In the genomic region with DNA sequence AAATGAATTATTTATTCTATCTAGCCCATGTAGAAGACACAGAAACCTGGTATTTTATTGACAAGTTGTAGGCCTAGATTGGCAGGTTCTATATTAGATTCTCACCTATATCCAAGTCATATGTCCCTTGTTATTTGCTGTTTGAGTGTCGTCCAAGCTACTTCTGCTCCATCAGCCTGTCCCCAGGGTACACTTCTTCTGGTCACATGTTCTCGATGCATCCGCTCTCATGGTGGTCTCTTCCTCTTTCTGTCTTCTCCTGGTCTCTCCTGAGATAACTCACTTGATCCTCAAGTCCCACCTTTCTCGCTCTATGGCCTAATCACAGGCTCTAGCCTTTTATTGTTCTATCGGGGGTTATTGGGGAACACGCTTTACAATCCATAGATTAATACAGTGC, we compare ENCODE assay signal across 20 mouse cellular contexts. TPM values are rescaled to one million over a fixed set of nuclear protein-coding genes. Genes with fewer than 3 reads are reported as not detected.
"Had no signal": no experiment of that assay in that cellular context is flagged by ENCODE, and none has a peak within 500 bp of the region (broad histone marks: within the 10 kb centered on the region; RNA-seq: fewer than 3 reads in every experiment).

No protein-coding gene starts in this region.

- H3K27me3 ChIP-seq: kidney, embryonic 15.5 days; limb, embryonic 15.5 days; lung, embryonic 15.5 days had no signal

- H3K36me3 ChIP-seq: kidney, embryonic 15.5 days; limb, embryonic 12.5 days; limb, embryonic 15.5 days; lung, embryonic 15.5 days had no signal

- ATAC-seq: intestine, postnatal 0 days; liver, postnatal 0 days had no signal

- DNase-seq: kidney, adult 2 months; kidney, postnatal 14 days; kidney, postnatal 4 days; left cerebral cortex, postnatal 4 days; liver, postnatal 0 days; lung, postnatal 10 days; lung, postnatal 36 days; midbrain, embryonic 14.5 days; retina, postnatal 1 day; right cerebral cortex, postnatal 25 days; spleen, adult 18-20 months; thymus, adult 2 months; thymus, postnatal 14 days; thymus, postnatal 4 days had no signal

RNA-seq across cellular contexts. Expression of a gene that starts 46.5 kb away (rescaled TPM):
- total RNA-seq: megakaryocyte-erythroid progenitor cell, adult 5-6 weeks had no signal
